Mouse (Mus musculus) hematopoietic stem cell, adult 5-6 weeks (primary cell): ENCODE measurements at regions not wholly inside any gene's neighbourhood (a gene's known extent, or its start where the extent isn't known, plus 50 kb on each side); places are given as distances from the start of the nearest gene placed in this dataset.

ENCODE experiments used
- ATAC-seq, 2 experiments: fragments of 125-278 bp in 1 of 2; replicated peaks in 1 of 2; 2 replicates each; pipeline ENCODE4 v1.8.0; 2016 to 2017; ENCODE audit warnings: inconsistent platforms in 2 of 2, mild to moderate bottlenecking in 2 of 2, moderate number of reproducible peaks in 2 of 2, low read depth in 1 of 2, moderate TSS enrichment in 1 of 2; ENCODE audit not compliant: low FRiP score in 2 of 2, poor library complexity in 2 of 2, severe bottlenecking in 2 of 2, insufficient read depth in 1 of 2, low TSS enrichment in 1 of 2

DNA sequence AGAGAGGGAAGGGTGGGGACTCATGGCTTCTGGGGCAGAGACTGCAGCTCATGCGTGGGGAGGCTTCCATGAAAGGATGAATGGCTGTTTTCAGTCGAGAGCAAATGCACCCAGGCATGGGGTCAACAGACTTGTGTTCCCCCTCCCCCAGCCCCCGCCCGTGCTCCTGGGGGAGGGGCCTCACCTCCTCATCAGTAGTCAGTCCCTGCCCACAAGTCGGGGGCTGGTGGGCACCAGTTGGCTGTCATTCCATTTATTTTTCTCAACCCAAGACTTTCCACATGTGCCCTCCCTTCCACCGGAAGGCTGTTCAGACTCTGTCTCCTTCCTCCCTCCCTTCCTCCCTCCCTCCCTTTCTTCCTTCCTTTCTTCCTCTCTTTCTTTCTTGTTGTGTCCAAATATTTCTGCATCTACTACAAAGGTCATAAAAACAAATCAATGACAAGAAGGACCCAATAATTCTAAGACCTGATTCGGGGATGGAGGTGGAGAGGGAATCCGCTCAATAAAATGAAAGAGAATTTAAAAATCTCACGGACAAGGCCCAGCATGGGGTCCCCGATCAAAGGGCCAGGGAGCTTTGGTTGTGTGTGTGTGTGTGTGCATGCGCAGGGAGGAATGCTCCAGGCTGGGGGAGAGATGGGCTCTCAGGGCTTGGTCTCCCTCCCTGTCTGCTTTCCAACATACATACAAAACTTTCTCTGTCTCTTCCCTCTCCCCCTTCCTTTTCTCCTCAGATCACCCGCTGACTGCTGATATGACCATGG, 57.7 kb downstream of the Rpl14 start:
- no peak for ATAC-seq

DNA sequence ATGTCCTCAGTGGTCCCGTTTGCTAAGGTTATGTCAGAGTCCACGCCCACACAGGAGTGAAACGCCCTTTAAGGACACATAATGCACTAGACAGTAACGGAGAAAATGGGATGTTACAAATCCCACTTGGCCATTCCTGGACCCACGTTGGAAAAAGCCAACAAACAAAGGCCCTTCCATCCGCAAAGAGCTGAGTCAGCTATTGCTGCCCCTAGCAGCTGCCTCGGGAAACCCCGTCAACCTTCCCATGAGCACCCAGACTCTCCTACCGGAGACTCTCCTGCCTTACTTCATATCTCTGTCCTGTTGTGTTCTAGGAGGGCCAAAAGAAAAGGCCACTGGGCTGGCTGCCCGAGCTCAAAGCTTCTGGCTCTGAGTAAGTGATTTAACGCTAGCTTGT, 58.4 kb downstream of the Rpl14 start:
- ATAC-seq = no peak

DNA sequence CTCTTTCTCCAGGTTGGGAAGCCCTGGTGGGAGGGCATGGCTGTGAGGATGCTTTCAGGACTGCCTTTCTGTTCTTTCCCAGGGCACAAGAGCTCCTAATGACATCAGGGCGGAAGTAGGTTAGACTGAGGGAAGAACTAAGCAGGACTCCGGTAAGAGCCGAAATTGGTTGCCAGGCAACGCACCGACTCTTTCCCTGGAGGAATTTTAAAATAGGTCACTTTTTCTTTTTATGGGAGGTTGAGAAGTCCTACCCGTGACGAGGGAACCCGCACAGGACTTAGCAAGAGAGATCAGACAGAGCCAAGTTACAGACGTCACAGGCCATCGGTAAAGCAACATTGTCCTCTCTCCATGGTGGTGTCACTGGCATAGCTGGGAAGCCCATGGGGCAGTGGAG, 61.6 kb downstream of the Rpl14 start:
- ATAC-seq = no peak

DNA sequence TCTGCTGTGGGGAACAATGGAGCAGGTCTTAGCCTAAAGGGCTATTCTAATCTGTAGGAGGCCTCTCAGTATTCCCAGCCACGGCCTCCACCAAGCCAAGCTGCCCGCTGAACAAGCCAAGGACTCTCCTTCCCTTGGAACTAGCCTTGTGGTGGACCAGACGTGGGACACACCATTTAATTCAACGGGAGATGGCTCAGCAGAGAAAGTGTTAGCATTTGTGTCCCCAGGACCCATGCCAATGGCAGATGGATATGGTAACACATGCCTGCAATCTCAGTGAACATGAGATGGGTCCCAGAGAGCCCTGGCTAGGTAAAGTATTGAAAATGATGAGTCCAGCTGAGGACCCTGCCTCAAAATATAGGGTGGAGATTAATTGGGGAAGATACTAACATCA, 71.4 kb downstream of the Rpl14 start:
- ATAC-seq = no peak

DNA sequence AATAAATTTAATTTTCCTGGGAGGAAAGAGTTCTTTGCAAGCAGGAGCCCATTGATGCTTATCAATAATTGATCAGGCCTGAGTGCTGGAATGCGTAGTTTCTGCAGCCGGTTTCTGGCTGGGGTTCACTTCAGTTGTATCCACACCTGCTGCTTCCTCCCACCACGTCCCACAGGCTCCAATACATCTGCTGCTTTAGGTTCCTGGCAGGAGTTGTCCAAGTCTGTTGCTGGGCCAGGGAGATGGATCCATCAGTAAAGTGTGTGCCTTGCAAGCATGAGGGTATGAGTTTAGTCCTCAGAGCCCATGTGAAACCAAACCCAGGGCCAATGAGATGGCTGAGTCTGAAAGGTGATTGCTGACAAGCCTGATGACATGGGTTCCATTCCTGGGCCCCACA, 72.1 kb downstream of the Rpl14 start:
- ATAC-seq = no peak

DNA sequence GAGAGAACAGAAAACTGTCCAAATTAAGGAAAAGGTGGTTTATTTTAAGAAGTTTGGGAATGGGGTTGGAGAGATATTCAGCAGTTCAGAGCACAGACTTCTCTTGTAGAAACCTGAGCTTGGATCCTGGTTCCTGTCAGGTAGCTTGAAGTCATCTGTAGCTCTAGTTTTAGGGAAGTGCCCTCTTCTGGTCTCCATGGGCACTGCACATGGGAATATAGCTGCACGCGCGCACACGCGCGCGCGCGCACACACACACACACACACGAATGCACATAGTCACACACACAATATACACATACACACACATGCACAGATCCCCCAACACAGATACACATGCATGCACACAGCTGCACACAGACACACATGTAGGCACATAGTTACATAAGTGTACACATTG, 74.5 kb downstream of the Rpl14 start:
- ATAC-seq = no peak

DNA sequence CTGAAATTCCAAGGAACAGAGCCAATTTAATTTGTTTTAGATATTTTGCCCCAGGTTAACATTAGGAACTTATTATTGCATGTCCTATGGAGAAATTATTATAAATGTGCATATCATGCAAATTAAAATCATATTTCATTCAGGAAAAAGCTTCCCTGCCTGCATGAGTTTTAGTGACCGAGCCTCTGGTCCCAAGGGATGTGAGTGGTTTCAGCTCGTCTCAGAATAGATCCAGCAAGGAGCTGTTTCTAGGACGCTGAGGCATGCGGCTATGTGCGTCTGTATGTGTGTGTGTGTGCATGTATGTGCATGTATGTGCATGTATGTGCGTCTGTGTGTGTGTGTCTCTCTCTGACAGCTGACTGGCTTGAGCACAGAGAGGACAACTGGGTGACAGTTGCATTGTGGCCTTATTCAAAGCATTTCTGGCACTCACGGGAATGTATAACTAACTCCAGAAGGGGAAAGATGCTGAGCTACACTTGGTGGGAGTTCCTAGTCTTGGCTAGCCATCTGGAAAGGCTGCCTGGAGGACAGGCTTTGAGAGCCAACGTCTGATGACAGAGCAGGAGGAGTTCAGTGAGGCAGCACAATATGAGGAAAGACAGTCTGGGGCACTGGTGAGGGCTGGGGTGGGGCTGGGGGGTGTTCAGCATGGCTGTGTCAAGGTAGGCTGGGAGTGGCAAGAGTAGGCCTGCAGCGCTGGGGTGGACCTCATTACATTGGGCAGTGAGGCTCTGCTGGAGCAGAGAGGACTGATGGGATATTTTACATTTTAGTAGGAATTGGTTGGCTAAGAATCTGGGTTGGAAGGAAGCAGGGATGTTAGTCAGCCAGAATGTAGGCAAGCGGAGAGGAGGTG, 75.8 kb downstream of the Rpl14 start:
- ATAC-seq = no peak

DNA sequence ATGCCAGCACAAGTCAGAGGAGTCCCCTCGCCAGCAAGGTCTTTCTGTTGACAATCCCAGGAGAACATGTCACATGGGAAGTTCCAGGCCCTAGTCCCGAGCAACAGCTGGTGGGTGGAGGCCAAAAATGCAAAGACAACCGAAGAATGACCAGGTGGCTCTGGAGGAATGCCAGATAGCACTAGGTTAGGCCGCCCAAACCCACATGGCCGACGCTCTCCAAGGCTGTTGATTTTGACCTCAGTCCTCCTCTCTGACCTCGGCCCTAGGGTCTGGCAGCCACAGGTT, 76.4 kb downstream of the Rpl14 start:
- ATAC-seq = no peak

DNA sequence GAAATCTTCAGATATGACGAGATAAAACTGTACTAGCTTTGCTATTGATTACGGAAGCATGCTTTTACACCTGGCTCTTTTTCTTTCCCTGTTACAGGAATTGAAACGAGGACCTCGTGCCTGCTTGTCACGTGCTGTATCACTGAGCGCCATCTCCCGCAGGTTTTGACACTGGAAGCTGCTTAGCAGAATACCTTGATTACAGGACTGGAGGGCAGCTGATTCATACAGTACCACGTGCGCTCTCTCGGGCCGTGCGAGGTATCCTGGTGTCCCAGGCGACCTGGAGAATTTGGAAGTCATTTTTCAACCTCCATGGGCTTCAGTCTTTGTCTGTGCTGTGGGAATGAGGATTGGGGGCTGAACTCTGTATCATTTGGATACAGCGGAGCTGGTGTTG, 81.5 kb downstream of the Rpl14 start:
- ATAC-seq = no peak

DNA sequence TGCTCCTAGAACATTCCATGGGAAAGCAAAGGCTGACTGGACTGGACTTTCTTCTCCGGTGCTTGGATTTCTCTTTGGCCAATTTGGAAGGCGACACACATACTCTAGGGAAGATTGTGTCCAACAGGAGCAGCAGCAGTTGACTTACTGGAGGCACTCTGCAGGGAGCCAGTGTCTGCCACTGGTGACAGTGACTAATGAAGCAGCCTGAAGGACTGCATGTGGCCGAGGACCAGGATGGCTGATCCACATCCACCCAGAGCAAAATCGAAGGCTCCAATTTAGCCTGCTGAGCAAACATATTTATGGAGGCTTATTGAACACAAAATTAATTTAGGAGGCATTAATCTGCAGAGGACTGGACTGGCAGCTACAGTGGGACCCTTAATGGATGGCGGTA, 81.9 kb downstream of the Rpl14 start:
- no peak for ATAC-seq

DNA sequence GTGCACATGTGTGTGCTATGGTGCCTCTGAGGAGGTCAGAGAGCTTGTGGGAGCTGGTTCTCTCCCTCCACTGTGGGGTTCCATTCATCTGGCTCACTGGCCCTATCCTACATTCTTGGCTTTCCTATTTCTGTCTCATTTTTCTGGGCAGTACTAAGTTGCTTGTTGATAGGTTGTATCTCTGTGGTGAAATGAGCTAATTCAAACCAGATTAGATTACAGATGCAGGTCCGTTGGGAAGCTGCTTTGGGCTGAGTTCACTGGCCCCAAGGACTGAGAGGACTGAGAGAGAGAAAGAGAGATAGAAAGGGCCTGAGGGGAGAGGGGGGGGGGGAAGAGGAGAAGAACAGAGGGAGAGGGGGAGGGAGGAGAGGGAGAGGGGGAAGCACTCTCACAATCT, 83.5 kb downstream of the Rpl14 start:
- ATAC-seq = no peak

DNA sequence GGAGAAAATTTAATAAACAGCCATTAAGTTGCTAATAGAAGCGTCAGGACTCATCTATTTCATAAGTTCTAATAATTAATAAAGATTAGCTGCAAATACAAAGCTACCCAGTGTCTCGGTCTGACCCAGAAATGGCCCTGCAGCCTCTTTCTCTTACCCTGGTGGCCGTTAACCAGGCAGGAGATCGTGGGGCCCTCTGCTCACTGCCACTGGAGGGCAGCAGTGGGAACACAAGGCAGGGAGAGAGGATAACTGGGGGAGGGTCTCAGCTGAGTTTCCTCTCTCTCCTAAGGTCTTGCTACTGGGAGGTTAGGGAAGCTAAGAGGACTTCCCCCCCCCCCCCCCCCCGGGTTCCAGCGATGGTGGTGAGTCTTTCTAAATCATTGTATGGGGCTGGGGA, 85.7 kb downstream of the Rpl14 start:
- peak in 1 of 2 experiments; percentile 59; a peak in 3 of 4 replicates for ATAC-seq

DNA sequence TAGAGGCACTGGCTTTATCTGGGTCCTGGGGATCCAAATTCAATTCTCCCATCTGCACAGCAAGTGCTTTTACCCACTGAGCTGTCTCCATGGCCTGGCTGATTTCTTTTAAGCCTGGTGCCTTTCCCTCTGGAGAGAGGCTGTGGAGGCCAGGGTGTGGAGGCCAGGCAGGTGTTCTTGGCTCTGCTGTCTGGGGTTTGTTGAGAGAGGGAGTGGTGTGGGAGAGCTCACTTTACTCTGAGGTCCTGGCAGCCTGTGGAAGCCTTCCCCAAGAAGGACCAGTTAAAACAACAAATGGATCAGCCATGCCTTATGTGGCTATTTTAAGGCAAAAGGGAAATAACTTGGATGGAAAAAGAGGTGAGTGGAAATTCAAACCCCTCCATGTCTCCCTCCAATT, 86.5 kb downstream of the Rpl14 start:
- ATAC-seq = no peak

DNA sequence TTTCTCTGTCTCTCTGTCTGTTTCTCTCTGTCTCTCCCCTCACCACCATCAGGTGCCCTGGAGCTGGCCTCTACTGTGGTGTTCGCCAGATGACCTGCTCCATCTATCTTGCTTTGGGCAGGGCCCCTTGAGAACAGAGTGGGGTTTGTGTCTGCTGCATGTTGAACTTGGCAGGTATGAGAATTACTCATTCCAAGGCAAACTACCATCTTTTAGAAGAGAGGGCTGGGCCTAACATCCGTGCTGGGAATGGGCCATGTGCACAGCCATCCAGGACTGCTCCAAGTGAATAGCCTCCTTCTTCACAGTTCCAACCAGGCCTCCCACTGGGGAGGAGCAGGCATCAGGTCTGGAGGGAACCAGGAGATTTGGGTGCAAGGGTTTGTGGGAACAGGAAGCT, 87.3 kb downstream of the Rpl14 start:
- no peak for ATAC-seq

DNA sequence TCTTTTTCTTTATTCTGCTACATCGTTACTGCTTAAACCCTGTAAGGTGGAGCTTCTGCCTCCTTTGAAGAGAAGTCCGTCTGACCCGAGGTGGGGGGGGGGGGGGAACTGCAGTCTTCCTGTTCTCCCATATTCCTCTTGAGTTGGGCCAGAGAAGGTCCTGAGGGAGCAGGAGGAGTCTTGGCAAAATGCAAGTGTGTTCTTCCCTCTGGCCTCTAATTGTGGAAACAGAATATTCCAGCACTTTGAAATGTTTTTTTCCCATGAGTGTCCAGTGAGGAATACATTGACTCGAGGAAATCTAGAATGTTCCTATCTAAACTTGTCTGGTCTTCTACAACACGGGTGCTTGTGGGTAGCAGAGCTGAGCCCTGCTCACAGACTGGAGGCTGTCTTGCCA, 90.0 kb downstream of the Rpl14 start:
- ATAC-seq = no peak

DNA sequence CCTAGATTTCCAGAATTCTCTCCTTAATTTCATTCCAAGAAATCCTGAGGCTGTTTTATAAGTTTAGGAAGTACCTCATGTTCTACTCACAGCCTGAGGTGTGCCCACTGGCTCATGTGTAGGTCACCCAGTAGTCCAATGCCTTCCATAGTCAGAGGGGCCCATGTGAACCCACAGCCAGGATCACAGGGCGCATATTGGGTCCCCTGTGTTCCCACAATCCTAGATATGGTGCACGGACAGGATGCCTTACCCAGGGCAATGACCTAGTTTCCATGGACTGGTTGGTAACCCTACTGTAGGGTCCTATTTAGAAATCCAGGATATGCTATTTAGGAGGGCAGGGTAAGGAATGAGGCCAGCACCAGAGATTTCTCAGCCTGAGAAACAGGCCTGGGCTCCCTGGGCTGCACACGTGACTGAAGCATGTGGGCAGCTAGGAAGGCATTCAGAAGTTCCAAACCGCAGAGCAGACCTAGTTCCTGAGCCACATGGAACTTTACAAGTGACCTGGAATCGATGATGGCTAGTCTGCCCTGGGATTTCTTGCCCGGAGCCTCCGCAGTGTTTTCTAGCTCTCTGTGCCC, 90.5 kb downstream of the Rpl14 start:
- ATAC-seq = no peak

DNA sequence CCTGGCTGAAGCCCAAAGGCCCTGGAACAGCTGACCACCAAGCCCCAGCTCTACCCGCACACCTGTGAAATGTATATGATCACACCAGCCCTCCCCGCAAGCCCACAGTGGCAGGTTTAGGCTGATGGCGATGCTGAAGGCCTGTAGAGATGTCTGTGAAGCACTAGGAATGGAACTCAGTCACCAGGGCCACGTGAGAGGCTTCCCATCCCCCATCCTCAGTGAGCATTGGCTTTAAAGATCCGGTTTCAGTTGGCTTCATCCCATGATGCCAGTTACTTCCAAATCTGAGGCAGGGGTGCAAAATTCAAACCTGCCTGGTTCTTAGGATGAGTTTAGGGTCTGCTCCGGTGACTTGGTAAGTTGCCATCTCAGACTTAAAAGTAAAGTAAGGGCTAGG, 91.9 kb downstream of the Rpl14 start:
- no peak for ATAC-seq

DNA sequence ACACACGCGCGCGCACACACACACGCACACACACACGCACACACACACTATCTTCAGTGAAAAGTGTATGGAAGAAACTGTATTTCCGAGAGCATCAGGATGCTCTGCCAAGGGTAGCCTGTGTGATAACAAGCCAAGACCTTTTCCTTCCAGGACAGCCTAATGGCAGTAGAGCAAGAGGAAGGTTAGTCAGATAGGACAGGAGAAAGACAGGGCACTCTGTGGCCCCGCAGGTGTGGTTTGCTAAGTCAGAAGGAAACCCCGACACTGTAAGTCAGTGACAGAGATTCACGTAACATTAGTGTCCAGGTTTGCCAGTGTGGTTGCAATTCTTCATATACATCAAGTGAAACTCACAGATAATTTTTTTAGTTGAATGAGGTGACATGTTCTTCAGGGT, 92.8 kb downstream of the Rpl14 start:
- no peak for ATAC-seq

DNA sequence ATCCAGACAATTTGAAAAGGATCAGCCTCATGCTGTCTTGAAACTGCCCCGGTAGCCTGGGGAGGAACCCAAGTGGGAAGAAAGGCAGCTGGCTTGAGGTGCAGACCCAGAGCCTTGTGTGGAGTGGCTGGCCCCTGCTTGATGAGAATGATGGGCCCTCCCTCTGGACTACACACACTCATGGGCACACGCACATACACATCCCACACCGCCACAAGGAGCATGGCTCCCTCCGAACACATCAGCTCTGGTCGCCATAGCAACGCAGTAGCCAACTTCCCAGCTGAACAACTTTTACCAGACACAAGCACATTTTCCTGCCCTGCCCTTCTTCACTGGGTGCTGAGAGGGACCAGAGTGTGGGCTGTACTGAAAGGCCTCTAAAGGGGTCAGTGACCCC, 101.2 kb downstream of the Rpl14 start:
- ATAC-seq = no peak
